Mouse (Mus musculus) gastrocnemius, postnatal 14 days (tissue): Measurements from ENCODE around the gene Gmppa. TPM values are rescaled to one million over a fixed set of nuclear protein-coding genes. Genes with fewer than 3 reads are reported as not detected.

Source experiments
- DNase-seq: peaks from one replicate; pipeline ENCODE4 v3.0.0; 2021; ENCODE audit warnings: mixed read lengths
- intact Hi-C: fragments of 180-260 bp; cut with DNase I; formaldehyde crosslinking; loops from one replicate; pipeline ENCODE4 v1.15.1; 2025; ENCODE audit warnings: low total_unique reads
- total RNA-seq, 2 experiments: library from RNA; stranded (reverse); gene quantifications; 2 replicates each; pipeline ENCODE4 v1.2.3; 2021

Gmppa gene
- total RNA-seq, 2 experiments from 2014 or later, result 34.5 to 38.7 TPM

DNA sequence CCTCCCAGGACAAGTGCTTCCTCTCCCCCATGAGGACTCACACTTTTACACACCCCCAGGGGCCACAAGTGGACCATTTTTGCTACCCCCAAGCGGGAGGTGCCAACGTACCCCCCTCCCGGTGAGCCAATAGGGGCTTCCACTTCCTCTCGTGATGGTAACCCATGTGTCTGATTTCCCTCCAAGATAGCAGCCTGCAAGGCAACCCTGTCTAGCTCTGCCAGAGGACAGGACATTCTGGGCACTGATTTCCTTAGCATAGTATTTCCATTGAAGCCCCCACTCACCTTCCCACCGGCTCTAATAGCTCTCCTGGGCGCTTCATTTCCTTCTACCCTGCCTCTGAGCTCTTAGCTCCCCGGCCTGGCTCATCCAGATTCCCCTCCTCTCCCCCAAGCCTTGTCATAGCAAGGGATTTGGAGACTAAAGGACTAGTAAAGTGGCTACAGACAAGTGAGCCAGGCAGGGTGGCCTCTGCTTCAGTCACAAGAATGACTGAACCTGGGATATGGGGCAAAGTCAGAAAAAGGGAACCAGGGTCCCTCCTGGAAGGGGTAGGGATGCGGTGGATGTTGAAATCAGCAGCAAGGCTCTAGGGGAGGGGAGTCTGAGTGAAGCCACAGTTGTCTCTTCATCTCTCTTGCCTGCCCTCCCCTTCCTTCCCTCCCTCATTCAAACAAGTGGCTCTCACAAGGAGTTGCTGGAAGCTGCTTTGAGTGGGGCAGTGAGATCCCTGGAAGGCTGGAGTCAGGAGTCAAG, 13.8 kb downstream of the Gmppa start:
- intact Hi-C loops, result no loop called here
- no peak for DNase-seq

- intact Hi-C loops, result no loop called here
- DNase-seq, result no peak
Measured at GRCm38 (mm10) chr1:75450314-75451005, 14.7 kb downstream of the Gmppa start, which contains the start of gene Asic4. TSS of gene Asic4 (plus strand) at chr1:75450436.

- no peak for DNase-seq
- intact Hi-C loops, result no loop called here
Measured at GRCm38 (mm10) chr1:75451900-75452299, 16.2 kb downstream of the Gmppa start.

GRCm38 (mm10) chr1:75455433-75455832, 19.7 kb downstream of the Gmppa start:
- intact Hi-C loops, result no loop called here

GRCm38 (mm10) chr1:75455948-75456347, 20.2 kb downstream of the Gmppa start:
- intact Hi-C loops, result no loop called here

More at GRCm38 (mm10) chr1:75455433-75455832, 19.7 kb downstream of the Gmppa start:
- DNase-seq, result no peak

DNA sequence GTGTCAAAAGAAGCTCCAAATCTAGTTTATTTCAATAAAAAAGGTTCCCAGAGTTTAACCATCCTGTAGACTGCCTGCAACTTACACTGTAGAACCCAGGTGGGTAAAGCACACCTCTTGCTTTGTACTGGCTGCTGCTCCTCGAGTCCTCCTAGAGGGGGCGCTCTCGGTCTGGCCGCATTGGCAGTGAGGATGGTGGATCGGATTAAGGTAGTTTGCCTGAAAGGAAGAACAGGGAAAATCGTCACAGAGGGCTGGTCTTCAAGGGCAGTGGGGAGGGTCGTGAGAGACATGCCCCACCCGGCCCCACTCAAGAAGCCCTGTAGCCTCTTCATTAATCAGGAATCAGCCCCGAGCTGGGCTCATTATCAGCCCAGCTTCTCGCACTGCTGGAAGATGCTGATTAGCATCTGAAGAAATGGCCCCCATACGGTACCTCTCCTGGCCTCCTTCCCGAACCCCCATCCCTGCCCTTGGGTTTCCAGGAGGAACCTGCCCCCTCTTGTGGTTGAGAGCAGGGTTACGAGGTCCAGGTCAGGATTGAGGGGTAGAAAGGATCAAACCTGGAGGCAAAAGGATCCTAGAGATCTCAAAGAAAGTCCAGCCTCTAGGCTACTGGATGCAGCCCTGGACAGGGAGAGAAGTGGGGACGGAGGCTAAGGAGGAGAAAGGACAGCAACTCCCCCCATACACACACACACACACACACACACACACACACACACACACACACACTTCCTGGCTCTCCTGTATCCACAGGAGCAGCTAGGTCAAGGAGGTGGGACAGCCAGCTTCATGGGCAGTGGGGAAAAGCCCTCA, 21.2 kb downstream of the Gmppa start:
- intact Hi-C loops, result no loop called here
- no peak for DNase-seq

More at GRCm38 (mm10) chr1:75455948-75456347, 20.2 kb downstream of the Gmppa start:
- DNase-seq, result no peak

GRCm38 (mm10) chr1:75457710-75458024, 21.9 kb downstream of the Gmppa start:
- intact Hi-C loops, result no loop called here
- no peak for DNase-seq

GRCm38 (mm10) chr1:75458025-75458788, 22.5 kb downstream of the Gmppa start:
- DNase-seq, result no peak
- intact Hi-C loops, result no loop called here

- intact Hi-C loops, result no loop called here
- DNase-seq, result no peak
Measured at GRCm38 (mm10) chr1:75458789-75459684, 23.3 kb downstream of the Gmppa start.

- intact Hi-C loops, result no loop called here
- no peak for DNase-seq
Measured at GRCm38 (mm10) chr1:75460297-75460696, 24.6 kb downstream of the Gmppa start.

- no peak for DNase-seq
- intact Hi-C loops, result no loop called here
Measured at GRCm38 (mm10) chr1:75462636-75463035, 26.9 kb downstream of the Gmppa start.

GRCm38 (mm10) chr1:75463652-75464204, 28.0 kb downstream of the Gmppa start:
- intact Hi-C loops, result no loop called here
- no peak for DNase-seq

GRCm38 (mm10) chr1:75467215-75467927, 31.6 kb downstream of the Gmppa start:
- peak; percentile 79 for DNase-seq
- intact Hi-C loops, result loop anchor here (2.0 to 5.0 kb wide), 2 partner anchors 23 to 125 kb away; no protein-coding TSS in a partner anchor

DNA sequence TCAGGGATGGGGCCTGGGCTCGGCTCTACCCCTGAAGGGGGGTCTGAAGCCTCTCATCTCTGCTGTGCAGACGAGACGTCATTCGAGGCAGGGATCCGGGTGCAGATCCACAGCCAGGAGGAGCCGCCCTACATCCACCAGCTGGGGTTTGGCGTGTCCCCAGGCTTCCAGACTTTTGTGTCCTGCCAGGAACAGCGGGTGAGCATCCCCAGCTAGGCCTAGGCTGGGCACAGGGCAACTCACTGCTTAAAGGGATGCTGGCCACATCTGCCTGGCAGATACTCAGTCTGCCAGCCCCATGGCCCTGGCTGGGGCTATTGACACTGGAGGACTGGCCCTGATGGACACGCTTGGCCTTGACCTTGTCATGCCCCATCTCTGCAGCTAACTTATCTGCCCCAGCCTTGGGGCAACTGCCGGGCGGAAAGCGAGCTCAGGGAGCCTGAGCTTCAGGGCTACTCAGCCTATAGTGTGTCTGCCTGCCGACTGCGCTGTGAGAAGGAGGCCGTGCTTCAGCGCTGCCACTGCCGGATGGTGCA, 33.6 kb downstream of the Gmppa start:
- intact Hi-C loops, result loop anchor here (5.0 kb wide), 1 partner anchor 127 kb away; no protein-coding TSS in a partner anchor
- no peak for DNase-seq

GRCm38 (mm10) chr1:75476441-75476840, 40.7 kb downstream of the Gmppa start:
- intact Hi-C loops, result loop anchor here (5.0 kb wide), 1 partner anchor 121 kb away; no protein-coding TSS in a partner anchor
- DNase-seq, result no peak

GRCm38 (mm10) chr1:75477264-75477965, 41.7 kb downstream of the Gmppa start:
- intact Hi-C loops, result loop anchor here (5.0 kb wide), 1 partner anchor 120 kb away; no protein-coding TSS in a partner anchor
- DNase-seq, result peak; percentile 78
